In the genomic region with DNA sequence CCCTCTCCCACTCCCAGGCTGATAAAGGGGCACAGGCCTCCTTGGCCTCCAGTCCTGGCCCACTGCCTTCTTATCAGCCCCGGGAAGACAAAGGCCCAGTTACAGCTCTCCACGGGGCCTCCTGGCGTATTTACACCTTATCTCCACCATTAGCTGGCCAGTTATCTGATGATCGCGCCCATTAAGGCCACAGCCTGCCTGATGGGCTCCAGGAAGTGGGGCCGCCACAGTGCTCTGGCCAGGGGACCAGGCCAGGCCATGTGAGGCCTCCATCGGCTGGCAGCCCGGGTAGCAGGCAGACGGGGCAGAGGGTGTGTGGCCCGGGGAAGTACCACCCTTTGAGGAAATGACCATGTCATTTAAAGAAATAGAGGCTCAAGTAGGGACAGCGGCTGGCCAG, we compare ENCODE assay signal across 13 mouse cellular contexts. TPM values are rescaled to one million over a fixed set of nuclear protein-coding genes. Genes with fewer than 3 reads are reported as not detected.
A peak's percentile ranks its signal among the peaks of the same experiment; 100 is the strongest.
DNase-seq lines count a peak whose midpoint lies in the region; ATAC-seq and TF ChIP-seq lines count a peak whose summit lies in the region.
"Had no signal": no experiment of that assay in that cellular context is flagged by ENCODE, and none has a peak within 500 bp of the region (broad histone marks: within the 10 kb centered on the region; RNA-seq: fewer than 3 reads in every experiment).

No protein-coding gene starts in this region.

- peak; percentile 29 for ATAC-seq in heart, embryonic 16.5 days (replicated peaks; ENCODE audit: extremely low read depth, insufficient read depth, low FRiP score)
- ATAC-seq in G1E (ENCODE audit: extremely low read depth, insufficient number of reproducible peaks, low FRiP score, poor library complexity, severe bottlenecking): peak; percentile 31
- 0 out of 2 replicates have a peak, but pooled peaks have one; percentile 1 for ATAC-seq in erythroid progenitor cell, adult 5-6 weeks (replicated peaks; ENCODE audit: low FRiP score, poor library complexity, severe bottlenecking)
- ATAC-seq in cerebellum, adult (ENCODE audit: insufficient number of reproducible peaks, low FRiP score, low TSS enrichment): no peak
- ATAC-seq: forebrain, embryonic 15.5 days had no signal

- no peak for TF ChIP-seq CTCF in G1E (IDR thresholded peaks at IDR 0.05; ENCODE audit: low read depth, low read length)

- WGBS in heart, embryonic 16.5 days: 26% methylated on average over 11 of the region's 11 CpGs

- no peak overlapping the region for H3K4me2 ChIP-seq in heart, embryonic 16.5 days (ENCODE audit: low read depth, low read length)
- H3K4me2 ChIP-seq: forebrain, embryonic 15.5 days; lung, embryonic 15.5 days had no signal

- H3K4me3 ChIP-seq in heart, embryonic 16.5 days (ENCODE audit: low read length): no peak overlapping the region
- H3K4me3 ChIP-seq in G1E (ENCODE audit: low read depth, low read length): peak overlapping the region; percentile 66; the same call in 1 of the 2 replicates
- H3K4me3 ChIP-seq: forebrain, embryonic 15.5 days; heart, adult 2 months; lung, embryonic 15.5 days had no signal

- no peaks in the 10 kb centered on the region for H3K27me3 ChIP-seq in heart, embryonic 16.5 days (ENCODE audit: control insufficient read depth, insufficient read depth, low read length)
- H3K27me3 ChIP-seq in G1E (ENCODE audit: insufficient read depth, low read length): no peaks in the 10 kb centered on the region
- H3K27me3 ChIP-seq: forebrain, embryonic 15.5 days; lung, embryonic 15.5 days had no signal

- H3K27ac ChIP-seq in heart, embryonic 16.5 days (ENCODE audit: low read length): peak overlapping the region; percentile 57
- H3K27ac ChIP-seq: forebrain, embryonic 15.5 days; heart, adult 2 months had no signal

- H3K9ac ChIP-seq in heart, embryonic 16.5 days (ENCODE audit: low read length): peak overlapping the region; percentile 24
- H3K9ac ChIP-seq: forebrain, embryonic 15.5 days; lung, embryonic 15.5 days had no signal

- DNase-seq in heart, adult 8-10 months (ENCODE audit: low spot score): no peak
- no peak for DNase-seq in G1E (ENCODE audit: low spot score)
- peak; percentile 28 to 62 for DNase-seq in lung, postnatal 4 days
- DNase-seq in cerebellum, postnatal 14 days: no peak
- DNase-seq in cerebellum, postnatal 25 days: no peak
- DNase-seq: cerebellum, adult 9-10 months; heart, adult 2 months had no signal

- no peaks in the 10 kb centered on the region; the same call in 1 of the 2 replicates for H3K36me3 ChIP-seq in heart, embryonic 16.5 days (ENCODE audit: control insufficient read depth, insufficient read depth)
- H3K36me3 ChIP-seq in G1E (replicated peaks): peaks cover 97% of the 10 kb centered on the region
- H3K36me3 ChIP-seq: forebrain, embryonic 15.5 days; lung, embryonic 15.5 days had no signal

- no peaks in the 10 kb centered on the region for H3K9me3 ChIP-seq in heart, embryonic 16.5 days (replicated peaks; ENCODE audit: control insufficient read depth, low read length)
- H3K9me3 ChIP-seq in G1E (replicated peaks): no peaks in the 10 kb centered on the region
- H3K9me3 ChIP-seq: forebrain, embryonic 15.5 days; lung, embryonic 15.5 days had no signal

- H3K4me1 ChIP-seq in heart, embryonic 16.5 days (ENCODE audit: control insufficient read depth, insufficient read depth, low read length): peaks cover 64% of the 10 kb centered on the region
- peaks cover 98% of the 10 kb centered on the region for H3K4me1 ChIP-seq in G1E (ENCODE audit: insufficient read depth, low read depth, low read length)

RNA-seq across cellular contexts. Expression of gene Trhr2, which starts 37.8 kb away (rescaled TPM):
- not detected in 2 replicates for polyA plus RNA-seq in heart, embryonic 16.5 days (2015; fragmentation: Nextera tagmentation; extraction: Ambion mirVana)
- total RNA-seq in heart, adult 8-10 months (2022): not detected
- not detected in 2 replicates for total RNA-seq in G1E (2014; fragmentation: Nextera tagmentation)
- not detected in 2 replicates for total RNA-seq in G1E (2017)
- not detected in 2 replicates for polyA plus RNA-seq in G1E (2012)
- total RNA-seq in erythroid progenitor cell, adult 5-6 weeks (2015; ENCODE audit: low replicate concordance): not detected in 2 replicates
- total RNA-seq in erythroid progenitor cell, adult 5-6 weeks (2017; ENCODE audit: low replicate concordance): not detected in 2 replicates
- total RNA-seq: heart, adult 2 months had no signal
- polyA plus RNA-seq: forebrain, embryonic 15.5 days; heart, adult 2 months; large intestine, adult 2 months; lung, embryonic 15.5 days had no signal

RNA-seq across cellular contexts. Expression of gene Zfpm1, which starts 40.9 kb away (rescaled TPM):
- 2.9 and 3.1 TPM in 2 replicates for polyA plus RNA-seq in heart, embryonic 16.5 days (2015; fragmentation: Nextera tagmentation; extraction: Ambion mirVana)
- 10 to 100 TPM; 18.1 to 23.2 (median 21.3) TPM for total RNA-seq in heart, adult 8-10 months (2022)
- total RNA-seq in G1E (2014; fragmentation: Nextera tagmentation) (254 and 292 TPM in 2 replicates), G1E (2017) (53.1 and 54.4 TPM in 2 replicates)
- 1,150 and 1,251 TPM in 2 replicates for polyA plus RNA-seq in G1E (2012)
- total RNA-seq in erythroid progenitor cell, adult 5-6 weeks (2015; ENCODE audit: low replicate concordance): 176 and 254 TPM in 2 replicates
- total RNA-seq in erythroid progenitor cell, adult 5-6 weeks (2017; ENCODE audit: low replicate concordance): 303 and 467 TPM in 2 replicates

RNA-seq across cellular contexts. Expression of gene Zc3h18, which starts 53.6 kb away (rescaled TPM):
- 28.2 and 28.7 TPM in 2 replicates for polyA plus RNA-seq in heart, embryonic 16.5 days (2015; fragmentation: Nextera tagmentation; extraction: Ambion mirVana)
- total RNA-seq in heart, adult 8-10 months (2022): 10 to 100 TPM; 21.2 to 24.0 (median 22.4) TPM
- total RNA-seq in G1E (2014; fragmentation: Nextera tagmentation) (40.3 and 45.8 TPM in 2 replicates), G1E (2017) (52.7 and 58.4 TPM in 2 replicates)
- 134 and 143 TPM in 2 replicates for polyA plus RNA-seq in G1E (2012)
- total RNA-seq in erythroid progenitor cell, adult 5-6 weeks (2015; ENCODE audit: low replicate concordance): 32.3 and 32.8 TPM in 2 replicates
- total RNA-seq in erythroid progenitor cell, adult 5-6 weeks (2017; ENCODE audit: low replicate concordance): 57.9 and 58.0 TPM in 2 replicates

Comparison
In these comparisons a context has a peak if more than half of its experiments do, and no peak if none do; other contexts are left out.
1. DNase-seq: peak in lung, postnatal 4 days (2 of 2); none in heart, adult 8-10 months (single experiment), G1E (single experiment), cerebellum, postnatal 14 days (0 of 2) and cerebellum, postnatal 25 days (0 of 2).